Mouse (Mus musculus) intestine, embryonic 14.5 days (tissue): ENCODE results near the gene Pgpep1. TPM values are rescaled to one million over a fixed set of nuclear protein-coding genes. Genes with fewer than 3 reads are reported as not detected.

Experiments used
- ATAC-seq: fragments of 200-750 bp; cut with Nextera tagmentation; replicated peaks from 2 replicates; pipeline ENCODE4 v1.8.0; 2017; ENCODE audit warnings: low read depth, moderate number of reproducible peaks, moderate TSS enrichment, moderate library complexity; ENCODE audit not compliant: low FRiP score, low TSS enrichment
- DNase-seq: peaks from one replicate; pipeline ENCODE4 v3.0.0-alpha.2; 2018; ENCODE audit warnings: low spot score
- H3K27ac ChIP-seq: fragments of 300-500 bp; sonication (generic); 2 replicates; pipeline ENCODE4 v1.5.1; 2014; ENCODE audit warnings: low read depth, mild to moderate bottlenecking, control low read depth
- H3K27me3 ChIP-seq: fragments of 300-500 bp; sonication (generic); replicated peaks from 2 replicates; pipeline ENCODE4 v1.6.1; 2014; ENCODE audit warnings: low read length, control low read depth; ENCODE audit not compliant: control insufficient read depth, insufficient read depth
- H3K36me3 ChIP-seq: fragments of 300-500 bp; sonication (generic); 2 replicates; pipeline ENCODE4 v1.6.1; 2014; ENCODE audit warnings: low read length, control low read depth; ENCODE audit not compliant: control insufficient read depth, insufficient read depth
- H3K4me1 ChIP-seq: fragments of 300-500 bp; sonication (generic); replicated peaks from 2 replicates; pipeline ENCODE4 v1.6.1; 2014; ENCODE audit warnings: low read length, control low read depth, mixed read lengths; ENCODE audit not compliant: control insufficient read depth, insufficient read depth
- H3K4me2 ChIP-seq: fragments of 300-500 bp; sonication (generic); 2 replicates; pipeline ENCODE4 v1.6.1; 2014; ENCODE audit warnings: low read length
- H3K4me3 ChIP-seq: fragments of 300-500 bp; sonication (generic); 2 replicates; pipeline ENCODE4 v1.5.1; 2014; ENCODE audit warnings: low read depth, low read length, control low read depth, mixed read lengths
- H3K9ac ChIP-seq: fragments of 300-500 bp; sonication (generic); 2 replicates; pipeline ENCODE4 v1.6.1; 2014; ENCODE audit warnings: mild to moderate bottlenecking, low read length
- H3K9me3 ChIP-seq: fragments of 300-500 bp; sonication (generic); 2 replicates; pipeline ENCODE4 v1.6.1; 2016; ENCODE audit warnings: low read length, control low read depth; ENCODE audit not compliant: control insufficient read depth
- WGBS: fragments of 180-500 bp; shearing (Covaris S2); extraction: QIAGEN DNeasy Blood & Tissue Kit; methylation state at CpG from one replicate; pipeline ENCODE4 v1.1.7; 2014; 5-methylcytosine and 5-hydroxymethylcytosine counted together
- polyA plus RNA-seq: library from polyadenylated mRNA; unstranded; fragments of >200 nt; fragmentation: Nextera tagmentation; extraction: Ambion mirVana; gene quantifications from 2 replicates; pipeline ENCODE4 v1.2.1, GENCODE M21; 2014

Gene Pgpep1
- polyA plus RNA-seq, 1 experiment from 2014 or later, result 65.9 TPM

GRCm38 (mm10) chr8:70658897-70659603 lies 1.1 kb downstream of the Pgpep1 start:
- DNase-seq (no peak), ATAC-seq (peak; percentile 57; the same call in 1 of the 2 replicates)
- peak overlapping the region; percentile 97 for H3K4me2 ChIP-seq
- H3K27me3 ChIP-seq, result no peaks in the 10 kb centered on the region
- H3K4me1 ChIP-seq, result peaks cover 18% of the 10 kb centered on the region
- no peaks in the 10 kb centered on the region for H3K9me3 ChIP-seq
- peak overlapping the region; percentile 78 for H3K4me3 ChIP-seq
- 1% methylated on average over 31 of the region's 31 CpGs for WGBS
- H3K9ac ChIP-seq, result peak overlapping the region; percentile 75
- H3K36me3 ChIP-seq, result peaks cover 34% of the 10 kb centered on the region
- H3K27ac ChIP-seq, result peak overlapping the region; percentile 62

- Histone ChIP-seq H3K9me3 (no peaks in the 10 kb centered on the region), H3K27ac (no peak overlapping the region), H3K4me1 (peaks cover 18% of the 10 kb centered on the region), H3K36me3 (peaks cover 37% of the 10 kb centered on the region), H3K9ac (0 out of 2 replicates have a peak overlapping the region, but pooled peaks have one; percentile 10), H3K27me3 (no peaks in the 10 kb centered on the region), H3K4me2 (peak overlapping the region; percentile 97; the same call in 1 of the 2 replicates), H3K4me3 (no peak overlapping the region)
- no peak for ATAC-seq
- DNase-seq, result no peak
- 87% methylated on average over 2 of the region's 2 CpGs for WGBS
Measured at GRCm38 (mm10) chr8:70657739-70658138, 2.4 kb downstream of the Pgpep1 start.

GRCm38 (mm10) chr8:70657214-70657613 lies 3.0 kb downstream of the Pgpep1 start:
- Histone ChIP-seq H3K27me3 (no peaks in the 10 kb centered on the region), H3K9me3 (no peaks in the 10 kb centered on the region), H3K27ac (no peak overlapping the region), H3K36me3 (peaks cover 42% of the 10 kb centered on the region), H3K4me3 (no peak overlapping the region), H3K4me1 (peaks cover 18% of the 10 kb centered on the region), H3K4me2 (no peak overlapping the region), H3K9ac (no peak overlapping the region)
- DNase-seq, result no peak
- 91% methylated on average over 3 of the region's 3 CpGs for WGBS
- no peak for ATAC-seq

- WGBS, result 71% methylated on average over 13 of the region's 13 CpGs
- DNase-seq, result no peak
- no peak overlapping the region for H3K4me3 ChIP-seq
- H3K27me3 ChIP-seq, result no peaks in the 10 kb centered on the region
- peaks cover 18% of the 10 kb centered on the region for H3K4me1 ChIP-seq
- no peak for ATAC-seq
- no peak overlapping the region for H3K4me2 ChIP-seq
- H3K27ac ChIP-seq, result peak overlapping the region; percentile 5; the same call in 1 of the 2 replicates
- H3K9me3 ChIP-seq, result no peaks in the 10 kb centered on the region
- no peak overlapping the region for H3K9ac ChIP-seq
- H3K36me3 ChIP-seq, result peaks cover 50% of the 10 kb centered on the region
Measured at GRCm38 (mm10) chr8:70656193-70656790, 3.9 kb downstream of the Pgpep1 start.

GRCm38 (mm10) chr8:70655469-70655868 lies 4.7 kb downstream of the Pgpep1 start:
- 67% methylated on average over 2 of the region's 2 CpGs for WGBS
- DNase-seq (no peak), ATAC-seq (no peak)
- Histone ChIP-seq H3K9ac (no peak overlapping the region), H3K4me3 (no peak overlapping the region), H3K4me1 (peaks cover 16% of the 10 kb centered on the region), H3K4me2 (no peak overlapping the region), H3K27me3 (no peaks in the 10 kb centered on the region), H3K27ac (no peak overlapping the region), H3K36me3 (peaks cover 59% of the 10 kb centered on the region), H3K9me3 (no peaks in the 10 kb centered on the region)

- Histone ChIP-seq H3K4me3 (no peak overlapping the region), H3K4me1 (peaks cover 22% of the 10 kb centered on the region), H3K9me3 (no peaks in the 10 kb centered on the region), H3K27me3 (no peaks in the 10 kb centered on the region), H3K27ac (no peak overlapping the region), H3K9ac (no peak overlapping the region), H3K36me3 (peaks cover 66% of the 10 kb centered on the region), H3K4me2 (no peak overlapping the region)
- 70% methylated on average over 1 of the region's 1 CpGs for WGBS
- no peak for ATAC-seq
- DNase-seq, result no peak
Measured at GRCm38 (mm10) chr8:70654121-70654520, 6.1 kb downstream of the Pgpep1 start.

- DNase-seq (peak; percentile 81), ATAC-seq (no peak)
- H3K27ac ChIP-seq, result no peak overlapping the region
- H3K9ac ChIP-seq, result no peak overlapping the region
- WGBS, result 60% methylated on average over 2 of the region's 2 CpGs
- H3K4me3 ChIP-seq, result no peak overlapping the region
- no peaks in the 10 kb centered on the region for H3K27me3 ChIP-seq
- H3K36me3 ChIP-seq, result peaks cover 69% of the 10 kb centered on the region
- no peak overlapping the region for H3K4me2 ChIP-seq
- H3K9me3 ChIP-seq, result no peaks in the 10 kb centered on the region
- H3K4me1 ChIP-seq, result peaks cover 18% of the 10 kb centered on the region
Measured at GRCm38 (mm10) chr8:70653226-70653625, 7.0 kb downstream of the Pgpep1 start.

GRCm38 (mm10) chr8:70650351-70650750 lies 9.8 kb downstream of the Pgpep1 start:
- ATAC-seq (no peak), DNase-seq (no peak)
- H3K4me3 ChIP-seq, result no peak overlapping the region
- 90% methylated on average over 17 of the region's 17 CpGs for WGBS
- no peaks in the 10 kb centered on the region for H3K9me3 ChIP-seq
- no peaks in the 10 kb centered on the region for H3K27me3 ChIP-seq
- H3K36me3 ChIP-seq, result peaks cover 45% of the 10 kb centered on the region
- peaks cover 27% of the 10 kb centered on the region for H3K4me1 ChIP-seq
- H3K4me2 ChIP-seq, result no peak overlapping the region
- H3K27ac ChIP-seq, result no peak overlapping the region; the same call in 1 of the 2 replicates
- H3K9ac ChIP-seq, result no peak overlapping the region
